Mouse (Mus musculus) effector memory CD4-positive, alpha-beta T cell, adult 7 months (primary cell): ENCODE measurements around the gene Ubqln2. TPM values are rescaled to one million over a fixed set of nuclear protein-coding genes. Genes with fewer than 3 reads are reported as not detected.

Source experiments
- polyA plus RNA-seq: library from polyadenylated mRNA; unstranded; fragments of 100-300 nt; shearing (Covaris generic); gene quantifications from one replicate; pipeline ENCODE4 v1.2.1, GENCODE M21; 2017

Gene Ubqln2
- 6.9 TPM for polyA plus RNA-seq

GRCm38 (mm10) chrX:153497688-153498516 lies at the start of gene Ubqln2:
TSS of gene Ubqln2 (plus strand) at chrX:153498227.

Other genes with a start within 250 kb of the Ubqln2 start
- not detected for gene Cypt3, start 60.4 kb downstream of the Ubqln2 start, polyA plus RNA-seq
- gene Kctd12b, start 198.2 kb downstream of the Ubqln2 start, polyA plus RNA-seq = not detected
- 42.4 TPM for gene Nbdy, start 225.4 kb downstream of the Ubqln2 start, polyA plus RNA-seq